Comparison of ENCODE assay signal across 21 mouse cellular contexts in the genomic region with DNA sequence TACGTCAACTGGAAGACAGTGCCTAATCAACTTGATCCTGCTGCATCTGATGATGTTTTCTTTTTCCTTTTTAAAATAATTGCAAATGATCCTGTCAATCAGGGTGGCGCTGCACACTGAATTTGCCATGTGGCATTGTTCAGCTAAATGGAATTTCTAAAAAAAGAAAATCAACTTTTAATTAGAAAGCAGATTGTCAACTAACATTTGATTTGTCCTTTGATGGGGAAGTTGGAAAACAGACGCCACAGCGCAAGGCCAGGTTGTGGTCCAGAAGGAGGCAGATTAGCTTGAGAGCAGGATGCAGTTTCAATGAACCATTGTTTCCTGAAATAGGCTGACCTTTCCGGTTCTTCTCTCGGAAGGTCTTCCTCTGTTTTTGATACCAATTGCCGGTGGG. TPM values are rescaled to one million over a fixed set of nuclear protein-coding genes. Genes with fewer than 3 reads are reported as not detected.
DNase-seq lines count a peak whose midpoint lies in the region; ATAC-seq and TF ChIP-seq lines count a peak whose summit lies in the region.
"Had no signal": no experiment of that assay in that cellular context is flagged by ENCODE, and none has a peak within 500 bp of the region (broad histone marks: within the 10 kb centered on the region; RNA-seq: fewer than 3 reads in every experiment).

No protein-coding gene starts in this region.

- DNase-seq in gastrocnemius, adult 2 months, result no peak
- DNase-seq in gastrocnemius, postnatal 4 days (ENCODE audit: low spot score in 2 of 2), result no peak
- no peak for DNase-seq in heart, postnatal 0 days (ENCODE audit: low spot score)
- DNase-seq in heart, postnatal 10 days, result no peak
- no peak for DNase-seq in lung, postnatal 0 days (ENCODE audit: low spot score)
- DNase-seq in lung, adult 2 months, result no peak
- no peak for DNase-seq in adrenal gland, adult (ENCODE audit: inconsistent age in 2 of 2, low spot score in 1 of 2)
- DNase-seq: cerebellum, postnatal 14 days; kidney, adult 18-20 months; kidney, postnatal 10 days; thymus, adult 18-20 months had no signal

- no peak for ATAC-seq in heart, postnatal 0 days (ENCODE audit: insufficient read depth, low read depth)
- ATAC-seq in lung, postnatal 0 days, result no peak
- ATAC-seq: forebrain, embryonic 15.5 days; hindbrain, postnatal 0 days had no signal

- peaks cover 36% of the 10 kb centered on the region for H3K4me1 ChIP-seq in heart, postnatal 0 days (ENCODE audit: control insufficient read depth, insufficient read depth)
- peaks cover 41% of the 10 kb centered on the region for H3K4me1 ChIP-seq in lung, postnatal 0 days (ENCODE audit: insufficient read depth, low read depth, low read length)
- peaks cover 46% of the 10 kb centered on the region for H3K4me1 ChIP-seq in lung, adult 2 months (ENCODE audit: control insufficient read depth, insufficient read depth, low read length)

- no peak for TF ChIP-seq CTCF in gastrocnemius, adult 2 months (IDR thresholded peaks at IDR 0.05)
- TF ChIP-seq CTCF in heart, postnatal 0 days (IDR thresholded peaks at IDR 0.05; ENCODE audit: low read depth), result no peak
- no peak for TF ChIP-seq CTCF in lung, postnatal 0 days (IDR thresholded peaks at IDR 0.05)
- TF ChIP-seq CTCF in lung, adult 2 months (IDR thresholded peaks at IDR 0.05; ENCODE audit: insufficient read depth, low read length), result no peak

- no peaks in the 10 kb centered on the region for H3K9me3 ChIP-seq in heart, postnatal 0 days (replicated peaks; ENCODE audit: control insufficient read depth, low read length)
- H3K9me3 ChIP-seq in lung, postnatal 0 days (ENCODE audit: low read length), result no peaks in the 10 kb centered on the region
- H3K9me3 ChIP-seq: embryonic facial prominence, embryonic 13.5 days; forebrain, embryonic 15.5 days; hindbrain, embryonic 10.5 days; midbrain, embryonic 10.5 days; stomach, embryonic 15.5 days had no signal

- no peak for TF ChIP-seq POLR2A in lung, adult 2 months (IDR thresholded peaks at IDR 0.05; ENCODE audit: borderline replicate concordance, extremely low read depth, low read depth, low read length)

- intact Hi-C loops in gastrocnemius, adult 2 months (cut with DNase I), result no loop called here
- intact Hi-C loops in heart, postnatal 10 days (cut with DNase I), result loop anchor here (2.0 kb wide), 1 partner anchor 20 kb away; no protein-coding TSS in a partner anchor

- no peaks in the 10 kb centered on the region for H3K36me3 ChIP-seq in heart, postnatal 0 days (replicated peaks; ENCODE audit: control insufficient read depth, insufficient read depth, low read length)
- H3K36me3 ChIP-seq in lung, postnatal 0 days (ENCODE audit: insufficient read depth, low read length), result no peaks in the 10 kb centered on the region
- H3K36me3 ChIP-seq: embryonic facial prominence, embryonic 13.5 days; forebrain, embryonic 15.5 days; stomach, embryonic 15.5 days had no signal

- 53% methylated on average over 7 of the region's 7 CpGs for WGBS in heart, postnatal 0 days
- WGBS in lung, postnatal 0 days, result 46% methylated on average over 7 of the region's 7 CpGs
- 53% methylated on average over 7 of the region's 7 CpGs for WGBS in lung, adult 2 months

- H3K9ac ChIP-seq in heart, postnatal 0 days (replicated peaks; ENCODE audit: low read depth, low read length), result no peak overlapping the region
- no peak overlapping the region for H3K9ac ChIP-seq in lung, postnatal 0 days (replicated peaks; ENCODE audit: low read depth)
- H3K9ac ChIP-seq: embryonic facial prominence, embryonic 13.5 days; forebrain, embryonic 15.5 days; liver, embryonic 14.5 days; stomach, embryonic 15.5 days had no signal

- no peak for TF ChIP-seq EP300 in heart, postnatal 0 days (IDR thresholded peaks at IDR 0.05; ENCODE audit: low read depth)
- TF ChIP-seq EP300 in lung, postnatal 0 days (IDR thresholded peaks at IDR 0.05), result peak; percentile 35; the same call in 1 of the 2 replicates

- 0 out of 2 replicates have a peak, but pooled peaks cover 5% of the 10 kb centered on the region for H3K27me3 ChIP-seq in heart, postnatal 0 days (ENCODE audit: control insufficient read depth, insufficient read depth, low read length)
- H3K27me3 ChIP-seq in lung, postnatal 0 days (replicated peaks; ENCODE audit: insufficient read depth, low read length), result no peaks in the 10 kb centered on the region
- H3K27me3 ChIP-seq: CH12.LX; embryonic facial prominence, embryonic 13.5 days; forebrain, embryonic 15.5 days; stomach, embryonic 15.5 days had no signal

- no peak overlapping the region for H3K4me3 ChIP-seq in gastrocnemius, adult 2 months
- H3K4me3 ChIP-seq in heart, postnatal 0 days (ENCODE audit: low read depth, low read length), result no peak overlapping the region
- no peak overlapping the region for H3K4me3 ChIP-seq in lung, postnatal 0 days (ENCODE audit: low read depth, low read length)
- H3K4me3 ChIP-seq in lung, adult 2 months (replicated peaks; ENCODE audit: extremely low read depth, low read depth, low read length), result no peak overlapping the region
- H3K4me3 ChIP-seq: embryonic facial prominence, embryonic 13.5 days; forebrain, embryonic 15.5 days; hindbrain, embryonic 10.5 days; midbrain, embryonic 10.5 days; stomach, embryonic 15.5 days had no signal

- H3K27ac ChIP-seq in gastrocnemius, adult 2 months, result peak overlapping the region; percentile 71
- H3K27ac ChIP-seq in heart, postnatal 0 days (ENCODE audit: low read depth), result peak overlapping the region; percentile 62
- H3K27ac ChIP-seq in lung, postnatal 0 days (ENCODE audit: low read length), result no peak overlapping the region
- H3K27ac ChIP-seq: embryonic facial prominence, embryonic 13.5 days; forebrain, embryonic 15.5 days; hindbrain, embryonic 10.5 days; hindbrain, postnatal 0 days; liver, embryonic 14.5 days; macrophage; midbrain, embryonic 10.5 days; stomach, embryonic 15.5 days had no signal

- no peak overlapping the region for H3K4me2 ChIP-seq in heart, postnatal 0 days (ENCODE audit: low read depth, low read length)
- no peak overlapping the region for H3K4me2 ChIP-seq in lung, postnatal 0 days (replicated peaks; ENCODE audit: low read depth, low read length)
- H3K4me2 ChIP-seq: embryonic facial prominence, embryonic 13.5 days; forebrain, embryonic 15.5 days; stomach, embryonic 15.5 days had no signal

RNA-seq across cellular contexts. Expression of a gene that starts 33.3 kb away (rescaled TPM):
- total RNA-seq in gastrocnemius, adult 2 months (2021), result 10 to 100 TPM in 1 of 2 experiments, 1 to 10 TPM in 1; 6.8 to 15.0 TPM
- 10 to 100 TPM; 18.9 to 20.3 TPM for total RNA-seq in gastrocnemius, postnatal 4 days (2021)
- 6.0 and 11.5 TPM in 2 replicates for total RNA-seq in heart, postnatal 0 days (2014; rRNA removed; ENCODE audit: low replicate concordance)
- polyA plus RNA-seq in heart, postnatal 0 days (2015; fragmentation: Nextera tagmentation; extraction: Ambion mirVana), result 1.2 and 1.3 TPM in 2 replicates
- total RNA-seq in heart, postnatal 10 days (2021), result 10 to 100 TPM; 23.5 to 27.9 TPM
- 3.8 TPM in 2 replicates for polyA plus RNA-seq in lung, postnatal 0 days (2015; fragmentation: Nextera tagmentation; extraction: Ambion mirVana)
- polyA plus RNA-seq in lung, adult 2 months (2012; rRNA removed), result 22.0 and 27.1 TPM in 2 replicates
- total RNA-seq: MEL had no signal
